Mouse (Mus musculus) heart, embryonic 13.5 days (tissue): ENCODE results near the gene Tcp1. TPM values are rescaled to one million over a fixed set of nuclear protein-coding genes. Genes with fewer than 3 reads are reported as not detected.
A peak's percentile ranks its signal among the peaks of the same experiment; 100 is the strongest.
"Not testable (repeated sequence)": the region's sequence is repeated elsewhere in the genome, so short reads cannot be mapped to it uniquely, and the experiment has no call there.

Source experiments
- ATAC-seq: fragments of 200-750 bp; cut with Nextera tagmentation; 2 replicates; pipeline ENCODE4 v1.8.0; 2017; ENCODE audit warnings: moderate TSS enrichment; ENCODE audit not compliant: insufficient number of reproducible peaks, low FRiP score, low TSS enrichment; ENCODE audit errors: extremely low read depth
- H3K27ac ChIP-seq: fragments of 300-500 bp; sonication (generic); replicated peaks from 2 replicates; pipeline ENCODE4 v1.5.1; 2015; ENCODE audit warnings: moderate library complexity, mild to moderate bottlenecking, inconsistent platforms
- H3K27me3 ChIP-seq: fragments of 300-500 bp; sonication (generic); replicated peaks from 2 replicates; pipeline ENCODE4 v1.6.1; 2015; ENCODE audit warnings: mild to moderate bottlenecking, inconsistent platforms
- H3K36me3 ChIP-seq: fragments of 300-500 bp; sonication (generic); 2 replicates; pipeline ENCODE4 v1.6.1; 2015; ENCODE audit warnings: mild to moderate bottlenecking, inconsistent platforms
- H3K4me1 ChIP-seq: fragments of 300-500 bp; sonication (generic); 2 replicates; pipeline ENCODE4 v1.6.1; 2015; ENCODE audit warnings: inconsistent platforms
- H3K4me2 ChIP-seq: fragments of 300-500 bp; sonication (generic); 2 replicates; pipeline ENCODE4 v1.6.1; 2015; ENCODE audit warnings: inconsistent platforms, mild to moderate bottlenecking, moderate library complexity
- H3K4me3 ChIP-seq: fragments of 300-500 bp; sonication (generic); 2 replicates; pipeline ENCODE4 v1.5.1; 2015; ENCODE audit warnings: moderate library complexity, mild to moderate bottlenecking, inconsistent platforms
- H3K9ac ChIP-seq: fragments of 300-500 bp; sonication (generic); 2 replicates; pipeline ENCODE4 v1.6.1; 2015; ENCODE audit warnings: inconsistent platforms, mild to moderate bottlenecking, moderate library complexity
- H3K9me3 ChIP-seq: fragments of 300-500 bp; sonication (generic); 2 replicates; pipeline ENCODE4 v1.6.1; 2016; ENCODE audit warnings: inconsistent platforms
- WGBS: fragments of 180-500 bp; shearing (Covaris S2); methylation state at CpG from one replicate; pipeline ENCODE4 v1.1.7; 2015; ENCODE audit warnings: mixed read lengths; 5-methylcytosine and 5-hydroxymethylcytosine counted together
- polyA plus RNA-seq: library from polyadenylated mRNA; unstranded; fragments of >200 nt; fragmentation: Nextera tagmentation; extraction: Ambion mirVana; gene quantifications from 2 replicates; pipeline ENCODE4 v1.2.1, GENCODE M21; 2015

Gene Tcp1
- polyA plus RNA-seq, 1 experiment from 2014 or later: 315 TPM

- ATAC-seq: no peak
- no peak overlapping the region for H3K9ac ChIP-seq
- H3K27ac ChIP-seq: no peak overlapping the region
- H3K9me3 ChIP-seq: no peaks in the 10 kb centered on the region
- no peak overlapping the region for H3K4me2 ChIP-seq
- H3K4me1 ChIP-seq: peaks cover 11% of the 10 kb centered on the region
- WGBS: 75% methylated on average over 9 of the region's 9 CpGs
- no peaks in the 10 kb centered on the region for H3K27me3 ChIP-seq
- no peak overlapping the region for H3K4me3 ChIP-seq
- H3K36me3 ChIP-seq: peaks cover 40% of the 10 kb centered on the region
Observed at GRCm38 (mm10) chr17:12892033-12892432, 23.5 kb upstream of the Tcp1 start.

DNA sequence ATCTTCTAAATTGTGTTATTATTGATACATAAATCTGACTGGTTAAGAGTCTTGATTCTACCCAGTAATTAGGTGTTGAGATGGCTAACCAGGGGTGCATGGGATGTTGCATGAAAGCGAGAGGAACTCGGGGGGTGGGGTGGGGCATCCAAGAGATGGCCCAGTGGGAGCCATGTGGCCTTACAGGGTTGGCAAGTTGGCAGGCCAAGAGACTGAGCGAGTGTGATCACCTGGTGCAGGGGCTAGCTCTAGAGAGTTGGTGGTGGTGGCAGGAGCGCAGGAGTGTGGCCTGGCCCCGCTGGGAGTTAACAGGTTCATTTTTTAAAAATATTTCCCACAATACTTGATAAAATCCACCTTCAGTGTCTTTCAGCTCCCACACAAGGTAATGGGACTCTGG lies 17.8 kb upstream of the Tcp1 start:
- no peak overlapping the region for H3K4me2 ChIP-seq
- no peak for ATAC-seq
- H3K9me3 ChIP-seq: no peaks in the 10 kb centered on the region
- no peaks in the 10 kb centered on the region for H3K27me3 ChIP-seq
- no peaks in the 10 kb centered on the region for H3K4me1 ChIP-seq
- H3K36me3 ChIP-seq: peaks cover 57% of the 10 kb centered on the region
- WGBS: 79% methylated on average over 5 of the region's 5 CpGs
- H3K4me3 ChIP-seq: no peak overlapping the region
- H3K27ac ChIP-seq: no peak overlapping the region
- H3K9ac ChIP-seq: no peak overlapping the region

DNA sequence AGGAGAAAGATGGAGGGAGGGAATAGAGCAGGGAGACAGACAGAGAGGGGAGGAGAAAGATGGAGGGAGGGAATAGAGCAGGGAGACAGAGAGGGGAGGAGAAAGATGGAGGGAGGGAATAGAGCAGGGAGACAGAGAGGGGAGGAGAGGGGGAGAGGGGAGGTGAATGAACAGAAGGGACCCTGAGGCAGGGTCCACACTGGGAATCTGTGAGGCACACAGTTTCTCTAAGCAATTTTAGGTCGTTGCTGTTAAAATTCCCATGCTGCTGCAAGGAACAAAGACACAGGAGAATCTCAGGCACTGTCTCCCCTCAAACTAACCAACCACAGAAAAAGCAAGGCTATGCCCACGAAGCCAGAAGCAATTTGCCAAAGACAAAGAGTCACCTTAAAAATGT lies 16.9 kb upstream of the Tcp1 start:
- peaks cover 64% of the 10 kb centered on the region for H3K36me3 ChIP-seq
- ATAC-seq, H3K4me1 ChIP-seq, H3K9ac ChIP-seq, H3K27me3 ChIP-seq, H3K4me3 ChIP-seq, H3K27ac ChIP-seq, H3K9me3 ChIP-seq, H3K4me2 ChIP-seq: not testable (repeated sequence)
- WGBS: 55% methylated on average over 2 of the region's 2 CpGs

GRCm38 (mm10) chr17:12902291-12902690 lies 13.2 kb upstream of the Tcp1 start:
- WGBS: 94% methylated on average over 6 of the region's 6 CpGs

GRCm38 (mm10) chr17:12903372-12904333 lies 11.8 kb upstream of the Tcp1 start:
- ATAC-seq: no peak
- H3K9ac ChIP-seq: no peak overlapping the region
- peaks cover 63% of the 10 kb centered on the region for H3K36me3 ChIP-seq
- no peaks in the 10 kb centered on the region for H3K27me3 ChIP-seq
- H3K4me1 ChIP-seq: no peaks in the 10 kb centered on the region
- no peak overlapping the region for H3K4me2 ChIP-seq
- 59% methylated on average over 11 of the region's 12 CpGs for WGBS
- no peaks in the 10 kb centered on the region for H3K9me3 ChIP-seq
- no peak overlapping the region for H3K27ac ChIP-seq
- no peak overlapping the region for H3K4me3 ChIP-seq

More at GRCm38 (mm10) chr17:12902291-12902690, 13.2 kb upstream of the Tcp1 start:
- H3K9ac ChIP-seq: no peak overlapping the region
- H3K27ac ChIP-seq: no peak overlapping the region
- no peaks in the 10 kb centered on the region for H3K9me3 ChIP-seq
- H3K36me3 ChIP-seq: peaks cover 64% of the 10 kb centered on the region
- no peak for ATAC-seq
- no peaks in the 10 kb centered on the region for H3K27me3 ChIP-seq
- no peaks in the 10 kb centered on the region for H3K4me1 ChIP-seq
- H3K4me3 ChIP-seq: no peak overlapping the region
- no peak overlapping the region for H3K4me2 ChIP-seq

DNA sequence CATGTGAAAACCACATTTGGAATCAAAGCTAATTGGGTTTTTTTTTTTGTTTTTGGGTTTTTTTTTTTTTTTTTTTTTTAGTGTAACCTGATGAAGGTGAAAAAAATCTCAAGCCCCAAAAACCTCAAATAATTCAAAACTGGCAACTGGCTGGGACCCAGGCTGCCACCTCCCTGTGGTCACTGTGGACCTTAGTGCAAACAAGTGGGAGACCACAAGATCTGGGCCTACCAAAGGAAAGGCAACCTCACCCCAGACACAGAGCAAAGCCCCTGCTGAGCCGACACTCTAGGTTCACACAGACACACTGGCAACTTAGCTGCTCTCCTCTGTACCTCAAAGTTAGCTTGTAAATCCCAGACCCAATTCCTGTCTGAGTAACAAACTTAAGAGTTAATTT lies 11.2 kb upstream of the Tcp1 start:
- no peaks in the 10 kb centered on the region for H3K4me1 ChIP-seq
- 79% methylated on average over 1 of the region's 1 CpGs for WGBS
- H3K9ac ChIP-seq: no peak overlapping the region
- H3K4me3 ChIP-seq: no peak overlapping the region
- no peaks in the 10 kb centered on the region for H3K9me3 ChIP-seq
- H3K27me3 ChIP-seq: no peaks in the 10 kb centered on the region
- no peak for ATAC-seq
- H3K27ac ChIP-seq: no peak overlapping the region
- H3K4me2 ChIP-seq: no peak overlapping the region
- H3K36me3 ChIP-seq: peaks cover 61% of the 10 kb centered on the region

GRCm38 (mm10) chr17:12905810-12906209 lies 9.7 kb upstream of the Tcp1 start:
- no peak overlapping the region for H3K27ac ChIP-seq
- WGBS: 84% methylated on average over 4 of the region's 4 CpGs
- H3K36me3 ChIP-seq: peaks cover 64% of the 10 kb centered on the region
- no peak overlapping the region for H3K9ac ChIP-seq
- no peak overlapping the region for H3K4me2 ChIP-seq
- no peak overlapping the region for H3K4me3 ChIP-seq
- no peaks in the 10 kb centered on the region for H3K9me3 ChIP-seq
- no peaks in the 10 kb centered on the region for H3K4me1 ChIP-seq
- no peak for ATAC-seq
- no peaks in the 10 kb centered on the region for H3K27me3 ChIP-seq

GRCm38 (mm10) chr17:12906436-12906835 lies 9.1 kb upstream of the Tcp1 start:
- Histone ChIP-seq H3K9ac (no peak overlapping the region), H3K27me3 (no peaks in the 10 kb centered on the region), H3K36me3 (peaks cover 64% of the 10 kb centered on the region), H3K9me3 (no peaks in the 10 kb centered on the region), H3K27ac (no peak overlapping the region), H3K4me3 (no peak overlapping the region), H3K4me2 (no peak overlapping the region), H3K4me1 (no peaks in the 10 kb centered on the region)
- ATAC-seq: no peak
- WGBS: 86% methylated on average over 9 of the region's 9 CpGs

DNA sequence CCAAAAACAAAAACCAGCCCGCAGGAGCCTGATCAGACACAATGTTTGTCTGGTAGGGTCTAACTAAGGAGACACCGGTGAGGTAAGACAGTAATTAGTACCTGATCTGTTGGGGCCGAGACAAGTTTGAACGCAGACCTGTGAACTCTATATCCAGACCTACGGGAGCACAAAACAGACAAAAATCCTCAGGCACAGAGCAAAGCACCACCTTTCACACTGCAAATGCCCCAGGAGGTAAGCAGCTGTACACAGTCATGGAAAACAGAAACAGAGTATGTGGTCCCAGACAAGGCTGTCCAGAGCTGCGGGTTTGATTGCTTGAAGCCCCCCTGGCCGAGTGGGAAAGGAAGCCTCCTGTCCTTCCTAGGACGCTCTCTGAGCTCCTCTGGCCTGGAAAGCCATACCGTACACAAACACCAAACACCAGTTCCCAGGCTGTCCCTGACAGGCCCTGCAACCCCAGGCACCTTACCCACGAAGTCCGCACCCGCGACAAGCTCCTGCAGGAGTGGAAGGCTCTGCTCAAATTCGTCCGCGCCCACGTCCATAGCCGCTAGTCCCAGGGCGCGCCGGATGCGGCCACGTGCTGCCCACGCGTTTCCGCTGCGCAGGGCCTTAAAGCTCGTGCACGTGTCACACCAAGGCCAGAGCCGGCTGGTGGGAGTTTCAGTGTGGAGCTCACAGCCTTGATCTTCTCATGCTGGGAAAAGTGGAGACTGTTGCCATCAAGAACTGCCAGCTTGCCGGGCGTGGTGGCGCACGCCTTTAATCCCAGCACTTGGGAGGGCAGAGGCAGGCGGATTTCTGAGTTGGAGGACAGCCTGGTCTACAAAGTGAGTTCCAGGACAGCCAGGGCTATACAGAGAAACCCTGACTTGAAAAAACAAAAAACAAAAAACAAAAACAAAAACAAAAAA lies 5.9 kb upstream of the Tcp1 start, which contains the start of gene Pnldc1:
TSS of gene Pnldc1 (minus strand) at position 870 of the 920 bp plus-strand sequence.
- Histone ChIP-seq H3K4me2 (no peak within 1 kb of the TSS), H3K27me3 (no peaks in the 10 kb centered on the region), H3K4me1 (peaks cover under 1% of the 10 kb centered on the region), H3K36me3 (peaks cover 74% of the 10 kb centered on the region), H3K27ac (no peak within 1 kb of the TSS), H3K9ac (no peak within 1 kb of the TSS), H3K4me3 (no peak within 1 kb of the TSS), H3K9me3 (no peaks in the 10 kb centered on the region)
- no peak; the same call in 1 of the 2 replicates for ATAC-seq
- WGBS: 67% methylated on average over 35 of the region's 35 CpGs

GRCm38 (mm10) chr17:12910391-12910790 lies 5.1 kb upstream of the Tcp1 start:
- H3K36me3 ChIP-seq: peaks cover 69% of the 10 kb centered on the region
- no peak overlapping the region for H3K9ac ChIP-seq
- no peak overlapping the region for H3K4me2 ChIP-seq
- ATAC-seq: no peak
- no peak overlapping the region for H3K27ac ChIP-seq
- H3K4me3 ChIP-seq: no peak overlapping the region
- WGBS: 83% methylated on average over 8 of the region's 8 CpGs
- H3K4me1 ChIP-seq: peaks cover 7% of the 10 kb centered on the region
- H3K27me3 ChIP-seq: no peaks in the 10 kb centered on the region
- H3K9me3 ChIP-seq: no peaks in the 10 kb centered on the region

DNA sequence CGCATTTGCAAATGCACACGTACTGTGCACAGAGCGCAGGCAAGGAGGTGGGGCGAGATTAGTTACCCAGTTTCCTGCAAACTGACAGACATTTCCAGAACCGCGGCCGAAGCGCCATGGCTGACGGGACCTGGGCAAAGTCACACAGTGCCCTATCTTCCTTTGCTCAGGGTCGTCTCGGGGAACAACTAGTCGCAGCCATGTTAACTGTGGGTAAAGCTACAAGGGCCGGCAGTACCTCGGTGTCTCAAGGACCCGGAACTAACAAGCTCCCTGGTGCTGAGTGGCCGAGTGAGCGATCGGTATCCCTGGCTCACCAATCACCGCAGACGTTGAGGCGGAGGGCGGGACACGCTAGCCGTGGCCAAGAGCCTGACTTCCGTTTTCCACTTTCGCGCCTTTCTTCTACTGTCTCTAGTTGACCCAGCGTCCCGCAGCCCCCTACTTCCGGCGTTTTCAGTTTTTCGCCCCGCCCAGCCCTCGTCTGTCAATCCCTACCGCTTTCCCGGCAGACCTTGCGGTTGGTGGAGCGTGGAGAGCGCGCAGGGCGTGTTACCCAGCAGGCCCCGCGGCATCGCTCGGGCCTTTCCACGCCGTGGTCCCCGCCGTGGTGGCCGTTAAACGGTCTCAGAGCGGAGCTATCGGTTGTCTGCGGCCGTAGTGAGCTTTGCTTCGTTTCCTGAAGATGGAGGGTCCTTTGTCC lies 531 bp downstream of the Tcp1 start, which contains the start of gene Mrpl18:
TSS of gene Mrpl18 (minus strand) at position 465 of the 703 bp plus-strand sequence.
- Histone ChIP-seq H3K9me3 (no peaks in the 10 kb centered on the region), H3K36me3 (peaks cover 65% of the 10 kb centered on the region), H3K27ac (peak within 1 kb of the TSS; percentile 92), H3K4me3 (peak within 1 kb of the TSS; percentile 98), H3K27me3 (no peaks in the 10 kb centered on the region), H3K9ac (peak within 1 kb of the TSS; percentile 98), H3K4me2 (peak within 1 kb of the TSS; percentile 92), H3K4me1 (peaks cover 16% of the 10 kb centered on the region)
- ATAC-seq: peak; percentile 97
- WGBS: under 1% methylated on average over 56 of the region's 56 CpGs
